Mouse (Mus musculus): ENCODE measurements around the gene Rcvrn.

DNA sequence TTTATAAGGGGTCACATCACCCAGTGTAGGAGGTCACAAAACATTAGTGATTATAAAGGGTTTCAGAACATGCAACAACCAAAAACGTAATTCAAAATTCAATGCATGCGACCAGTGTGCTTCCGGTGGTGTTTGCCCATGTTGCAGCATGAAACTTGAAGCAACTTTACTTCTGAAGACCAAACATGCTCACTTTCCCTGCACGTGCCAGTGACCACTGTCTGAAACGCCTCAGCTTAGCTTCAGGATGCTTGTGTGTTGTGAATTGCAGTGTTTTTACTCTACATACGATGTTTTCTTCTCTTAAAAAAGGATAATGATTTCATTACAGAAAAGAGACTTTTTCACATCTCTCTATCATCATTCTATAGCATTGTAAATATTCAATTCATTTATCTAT lies 43.2 kb downstream of the Rcvrn start:
- TF ChIP-seq CTCF (IDR thresholded peaks at IDR 0.05; ENCODE audit: low read depth) (no peak), EP300 (IDR thresholded peaks at IDR 0.05; ENCODE audit: low read depth) (no peak)
